Mouse (Mus musculus) embryonic facial prominence, embryonic 15.5 days (tissue): Measurements from ENCODE around the gene Zfp526. TPM values are rescaled to one million over a fixed set of nuclear protein-coding genes. Genes with fewer than 3 reads are reported as not detected.
A peak's percentile ranks its signal among the peaks of the same experiment; 100 is the strongest.

Experiments
- ATAC-seq: fragments of 200-750 bp; cut with Nextera tagmentation; 2 replicates; pipeline ENCODE4 v1.8.0; 2017; ENCODE audit warnings: low read depth, moderate TSS enrichment; ENCODE audit not compliant: insufficient number of reproducible peaks, low FRiP score, low TSS enrichment
- H3K27ac ChIP-seq: fragments of 300-500 bp; sonication (generic); replicated peaks from 2 replicates; pipeline ENCODE4 v1.5.1; 2015; ENCODE audit warnings: mild to moderate bottlenecking, inconsistent platforms
- H3K27me3 ChIP-seq: fragments of 300-500 bp; sonication (generic); 2 replicates; pipeline ENCODE4 v1.6.1; 2015; ENCODE audit warnings: inconsistent platforms
- H3K36me3 ChIP-seq: fragments of 300-500 bp; sonication (generic); 2 replicates; pipeline ENCODE4 v1.6.1; 2015; ENCODE audit warnings: mild to moderate bottlenecking, inconsistent platforms
- H3K4me1 ChIP-seq: fragments of 300-500 bp; sonication (generic); 2 replicates; pipeline ENCODE4 v1.6.1; 2015; ENCODE audit warnings: inconsistent platforms
- H3K4me2 ChIP-seq: fragments of 300-500 bp; sonication (generic); replicated peaks from 2 replicates; pipeline ENCODE4 v1.6.1; 2015; ENCODE audit warnings: mild to moderate bottlenecking, inconsistent platforms
- H3K4me3 ChIP-seq: fragments of 300-500 bp; sonication (generic); replicated peaks from 2 replicates; pipeline ENCODE4 v1.5.1; 2015; ENCODE audit warnings: mild to moderate bottlenecking, inconsistent platforms
- H3K9ac ChIP-seq: fragments of 300-500 bp; sonication (generic); 2 replicates; pipeline ENCODE4 v1.6.1; 2015; ENCODE audit warnings: inconsistent platforms
- H3K9me3 ChIP-seq: fragments of 300-500 bp; sonication (generic); replicated peaks from 2 replicates; pipeline ENCODE4 v1.6.1; 2016; ENCODE audit warnings: inconsistent platforms
- WGBS: fragments of 180-500 bp; shearing (Covaris S2); methylation state at CpG from one replicate; pipeline ENCODE4 v1.1.7; 2015; 5-methylcytosine and 5-hydroxymethylcytosine counted together
- polyA plus RNA-seq: library from polyadenylated mRNA; unstranded; fragments of >200 nt; fragmentation: Nextera tagmentation; extraction: Ambion mirVana; gene quantifications from 2 replicates; pipeline ENCODE4 v1.2.1, GENCODE M21; 2015

Zfp526 gene
- polyA plus RNA-seq, 1 experiment from 2014 or later, result 3.3 TPM

- H3K4me3 ChIP-seq, result no peak overlapping the region
- no peaks in the 10 kb centered on the region for H3K4me1 ChIP-seq
- ATAC-seq, result 0 out of 2 replicates have a peak, but pooled peaks have one; percentile 54
- no peaks in the 10 kb centered on the region for H3K36me3 ChIP-seq
- H3K27ac ChIP-seq, result no peak overlapping the region
- no peaks in the 10 kb centered on the region for H3K9me3 ChIP-seq
- 27% methylated on average over 21 of the region's 21 CpGs for WGBS
- H3K27me3 ChIP-seq, result peaks cover 21% of the 10 kb centered on the region
- no peak overlapping the region for H3K4me2 ChIP-seq
- no peak overlapping the region for H3K9ac ChIP-seq
Measured at GRCm38 (mm10) chr7:25187662-25188650, 33.3 kb upstream of the Zfp526 start.

GRCm38 (mm10) chr7:25190806-25191205, 30.4 kb upstream of the Zfp526 start:
- Histone ChIP-seq H3K27ac (no peak overlapping the region), H3K4me1 (no peaks in the 10 kb centered on the region), H3K27me3 (0 out of 2 replicates have a peak, but pooled peaks cover 3% of the 10 kb centered on the region), H3K4me3 (no peak overlapping the region), H3K9ac (no peak overlapping the region), H3K4me2 (no peak overlapping the region), H3K9me3 (no peaks in the 10 kb centered on the region), H3K36me3 (no peaks in the 10 kb centered on the region)
- no peak for ATAC-seq
- WGBS, result 86% methylated on average over 11 of the region's 11 CpGs

DNA sequence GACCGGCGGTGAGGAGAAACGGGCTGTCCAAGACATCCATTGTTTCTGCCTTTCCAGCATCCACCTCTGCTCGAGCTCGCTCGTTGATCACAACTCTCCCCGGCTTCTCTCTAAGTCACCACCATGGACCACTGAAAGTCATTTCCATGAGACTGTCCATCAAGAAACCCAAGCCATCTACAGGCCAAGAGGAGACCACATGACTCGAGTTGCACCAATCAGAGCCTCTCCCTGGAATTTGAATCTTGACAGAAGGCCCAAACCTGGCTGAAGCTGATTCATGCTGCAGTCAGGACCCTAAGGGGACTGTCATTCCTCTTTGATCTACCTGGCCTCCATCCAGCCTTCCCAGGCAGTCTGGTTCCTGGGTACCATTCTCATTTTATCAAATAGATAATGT, 29.1 kb upstream of the Zfp526 start:
- Histone ChIP-seq H3K36me3 (no peaks in the 10 kb centered on the region), H3K4me2 (no peak overlapping the region), H3K4me1 (no peaks in the 10 kb centered on the region), H3K27ac (no peak overlapping the region), H3K9me3 (no peaks in the 10 kb centered on the region), H3K27me3 (no peaks in the 10 kb centered on the region), H3K4me3 (no peak overlapping the region), H3K9ac (no peak overlapping the region)
- 76% methylated on average over 8 of the region's 8 CpGs for WGBS
- ATAC-seq, result no peak

- Histone ChIP-seq H3K27ac (no peak overlapping the region), H3K4me3 (no peak overlapping the region), H3K36me3 (no peaks in the 10 kb centered on the region), H3K4me2 (no peak overlapping the region), H3K9ac (no peak overlapping the region), H3K27me3 (no peaks in the 10 kb centered on the region), H3K9me3 (no peaks in the 10 kb centered on the region), H3K4me1 (peaks cover 6% of the 10 kb centered on the region; the same call in 1 of the 2 replicates)
- WGBS, result 80% methylated on average over 3 of the region's 3 CpGs
- ATAC-seq, result no peak
Measured at GRCm38 (mm10) chr7:25195148-25195547, 26.1 kb upstream of the Zfp526 start.

DNA sequence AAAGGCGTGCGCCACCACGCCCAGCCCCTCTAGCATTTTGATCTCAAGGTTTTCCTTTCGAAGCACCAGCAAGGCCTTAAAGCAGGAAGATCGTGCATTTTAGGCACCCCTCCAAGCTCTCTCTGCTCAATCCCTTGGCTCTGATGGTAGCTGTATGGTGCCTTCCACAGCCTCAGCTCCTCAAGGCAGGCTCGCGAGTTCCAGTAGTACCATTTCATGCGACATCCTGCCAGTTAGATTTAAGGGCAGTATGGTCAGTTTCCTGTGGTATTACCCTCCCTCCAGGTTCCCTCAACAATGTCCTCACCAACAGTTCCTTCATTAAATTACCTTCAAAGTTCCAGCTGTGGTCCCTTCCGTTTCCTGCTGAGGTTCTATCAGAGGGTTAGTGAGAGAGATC, 25.1 kb upstream of the Zfp526 start:
- ATAC-seq, result no peak
- Histone ChIP-seq H3K27ac (no peak overlapping the region), H3K9ac (no peak overlapping the region), H3K27me3 (no peaks in the 10 kb centered on the region), H3K4me3 (no peak overlapping the region), H3K36me3 (no peaks in the 10 kb centered on the region), H3K4me1 (peaks cover 6% of the 10 kb centered on the region; the same call in 1 of the 2 replicates), H3K4me2 (no peak overlapping the region), H3K9me3 (no peaks in the 10 kb centered on the region)
- 85% methylated on average over 9 of the region's 9 CpGs for WGBS

DNA sequence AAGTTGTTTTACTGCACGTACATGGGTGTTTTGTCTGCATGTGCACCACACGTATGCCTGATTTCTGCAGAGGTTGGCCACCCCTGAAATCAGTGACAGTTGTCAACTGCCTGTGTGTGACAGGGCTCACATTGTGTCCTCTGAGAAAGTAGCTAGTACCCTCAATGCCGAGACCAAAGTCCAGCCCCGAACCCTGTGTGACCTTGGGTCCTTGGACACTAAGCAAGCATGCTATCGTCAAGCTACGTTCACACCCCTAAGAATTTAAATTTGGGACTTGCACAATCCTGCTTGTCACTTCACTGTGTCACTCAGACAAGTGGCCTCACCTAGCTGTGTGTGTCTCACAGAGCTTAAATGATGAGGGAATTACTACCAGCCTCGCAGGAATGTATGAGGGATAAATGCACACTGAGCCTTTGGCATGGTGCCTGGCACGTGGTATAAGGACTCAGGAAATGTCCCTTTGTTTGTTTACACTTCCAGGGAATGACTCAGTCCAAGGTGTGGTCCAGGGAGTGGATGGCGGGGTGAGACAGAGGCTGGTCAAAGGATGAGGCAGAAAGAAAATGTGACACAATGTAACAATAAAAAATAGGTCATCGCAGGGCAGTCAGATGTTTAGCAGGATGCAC, 23.7 kb upstream of the Zfp526 start:
- 60% methylated on average over 10 of the region's 10 CpGs for WGBS
- Histone ChIP-seq H3K4me1 (peaks cover 6% of the 10 kb centered on the region; the same call in 1 of the 2 replicates), H3K4me2 (no peak overlapping the region), H3K9me3 (no peaks in the 10 kb centered on the region), H3K27ac (no peak overlapping the region), H3K36me3 (0 out of 2 replicates have a peak, but pooled peaks cover 5% of the 10 kb centered on the region), H3K9ac (no peak overlapping the region), H3K27me3 (no peaks in the 10 kb centered on the region), H3K4me3 (no peak overlapping the region)
- peak; percentile 29; the same call in 1 of the 2 replicates for ATAC-seq

DNA sequence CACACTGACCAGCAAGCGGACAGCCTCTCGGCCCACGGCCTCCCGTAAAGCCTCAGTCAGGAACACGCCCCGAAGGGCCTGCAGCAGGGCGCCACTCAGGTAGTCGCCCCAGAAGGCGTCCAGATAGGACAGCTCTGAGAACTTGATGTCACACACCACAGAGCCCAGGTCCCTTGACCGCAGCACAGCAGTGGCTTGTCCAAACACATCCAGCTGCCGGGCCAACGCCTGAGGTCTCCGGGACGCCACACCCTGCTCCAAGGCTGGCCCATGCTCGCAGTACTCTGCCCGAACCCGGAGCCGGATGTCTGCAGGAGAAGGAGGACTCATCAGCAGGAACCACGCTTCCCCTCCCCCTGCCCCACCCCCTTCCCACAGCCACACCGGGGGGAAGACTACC, 17.6 kb upstream of the Zfp526 start:
- H3K27me3 ChIP-seq, result no peaks in the 10 kb centered on the region
- no peaks in the 10 kb centered on the region for H3K4me1 ChIP-seq
- H3K4me2 ChIP-seq, result no peak overlapping the region
- H3K36me3 ChIP-seq, result peaks cover 31% of the 10 kb centered on the region
- no peaks in the 10 kb centered on the region for H3K9me3 ChIP-seq
- no peak overlapping the region for H3K9ac ChIP-seq
- WGBS, result 79% methylated on average over 20 of the region's 20 CpGs
- ATAC-seq, result no peak
- H3K4me3 ChIP-seq, result no peak overlapping the region
- no peak overlapping the region for H3K27ac ChIP-seq

DNA sequence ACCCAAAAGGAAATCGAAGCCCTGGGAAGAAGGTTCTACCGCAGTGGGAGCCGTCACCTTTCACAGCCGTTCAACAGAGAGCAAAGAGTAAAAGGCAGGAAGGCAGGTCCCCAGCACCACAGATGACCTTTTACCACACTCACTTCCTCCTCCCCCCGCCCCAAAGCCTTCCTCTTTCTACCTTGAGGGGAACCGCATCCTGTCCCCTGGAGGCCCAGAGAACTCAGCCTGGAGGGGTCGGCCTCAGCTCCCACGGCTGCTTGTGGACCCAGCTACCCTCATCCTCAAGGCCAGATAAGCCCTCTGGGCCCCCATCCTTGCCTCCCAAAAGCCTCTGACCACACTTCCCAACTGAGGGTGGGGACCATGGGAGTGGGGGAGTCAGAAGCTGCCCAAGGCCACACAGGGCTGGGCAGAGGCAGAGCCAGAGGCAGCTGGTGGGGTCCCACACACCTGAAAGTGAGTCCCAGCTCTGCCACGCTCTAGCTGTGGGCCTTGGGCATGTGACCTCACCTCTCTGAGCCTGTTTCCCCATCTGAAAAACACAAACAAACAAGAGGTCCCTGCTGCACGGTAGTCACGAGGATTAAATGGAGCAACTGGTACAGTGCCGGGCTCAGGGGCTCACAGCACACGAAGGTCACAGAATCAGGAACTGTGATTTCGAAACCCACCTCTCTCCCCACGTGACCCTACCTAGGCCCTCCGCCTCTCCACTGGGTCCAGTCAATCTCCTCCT, 15.7 kb upstream of the Zfp526 start:
- Histone ChIP-seq H3K36me3 (peaks cover 41% of the 10 kb centered on the region), H3K9me3 (no peaks in the 10 kb centered on the region)
- WGBS, result 72% methylated on average over 16 of the region's 16 CpGs

DNA sequence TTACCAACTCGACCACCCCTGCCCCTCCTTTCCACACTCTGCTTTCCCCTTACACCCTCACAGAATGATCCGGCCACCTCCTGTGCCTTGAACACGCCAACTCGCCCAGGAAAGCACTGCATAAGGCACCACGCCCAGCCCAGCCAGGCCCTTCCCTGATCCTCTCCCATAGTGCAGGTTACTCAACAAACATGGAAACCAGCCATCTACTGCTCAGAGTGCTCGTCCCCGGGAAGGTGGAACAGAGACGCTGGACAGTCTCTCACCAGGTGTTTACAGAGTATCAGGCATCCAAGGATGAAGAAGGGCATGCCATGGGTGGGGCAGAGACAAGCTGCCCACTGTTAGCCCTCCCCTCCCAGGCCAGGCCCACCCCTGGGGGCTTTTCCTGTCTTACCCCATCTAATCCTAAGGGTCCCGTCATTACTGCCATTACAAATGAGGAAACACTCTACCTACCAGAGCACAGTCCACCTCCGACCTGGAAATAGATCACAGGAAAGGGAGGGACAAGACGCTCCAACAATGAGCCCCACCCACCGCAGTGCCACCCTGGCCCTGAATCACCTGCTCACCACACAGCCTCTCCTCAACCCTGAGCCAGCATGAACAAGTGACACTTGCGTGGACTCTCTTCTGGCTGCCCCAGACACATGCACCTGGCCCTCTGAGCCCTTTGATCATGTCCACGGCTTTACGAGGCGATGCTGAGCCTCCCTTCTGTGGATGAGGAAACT, 15.0 kb upstream of the Zfp526 start:
- no peak overlapping the region for H3K4me3 ChIP-seq
- no peak overlapping the region for H3K4me2 ChIP-seq
- peaks cover 47% of the 10 kb centered on the region for H3K36me3 ChIP-seq
- no peak overlapping the region for H3K9ac ChIP-seq
- H3K27ac ChIP-seq, result no peak overlapping the region
- H3K9me3 ChIP-seq, result no peaks in the 10 kb centered on the region
- 86% methylated on average over 16 of the region's 16 CpGs for WGBS
- H3K4me1 ChIP-seq, result no peaks in the 10 kb centered on the region
- ATAC-seq, result no peak
- no peaks in the 10 kb centered on the region for H3K27me3 ChIP-seq

More for the DNA sequence above, 15.7 kb upstream of the Zfp526 start:
- H3K4me2 ChIP-seq, result no peak overlapping the region
- no peak overlapping the region for H3K9ac ChIP-seq
- H3K27ac ChIP-seq, result no peak overlapping the region
- H3K27me3 ChIP-seq, result no peaks in the 10 kb centered on the region
- ATAC-seq, result no peak
- no peak overlapping the region for H3K4me3 ChIP-seq
- H3K4me1 ChIP-seq, result no peaks in the 10 kb centered on the region

- ATAC-seq, result 0 out of 2 replicates have a peak, but pooled peaks have one; percentile 36
- WGBS, result 53% methylated on average over 3 of the region's 3 CpGs
- no peak overlapping the region for H3K4me3 ChIP-seq
- no peak overlapping the region for H3K9ac ChIP-seq
- no peak overlapping the region for H3K27ac ChIP-seq
- H3K36me3 ChIP-seq, result peaks cover 27% of the 10 kb centered on the region
- no peaks in the 10 kb centered on the region for H3K27me3 ChIP-seq
- H3K9me3 ChIP-seq, result no peaks in the 10 kb centered on the region
- H3K4me2 ChIP-seq, result no peak overlapping the region
- no peaks in the 10 kb centered on the region for H3K4me1 ChIP-seq
Measured at GRCm38 (mm10) chr7:25209161-25209622, 12.0 kb upstream of the Zfp526 start.
